Mouse (Mus musculus): ENCODE results near the gene Tmem239. TPM values are rescaled to one million over a fixed set of nuclear protein-coding genes. Genes with fewer than 3 reads are reported as not detected.

Tmem239 gene
- polyA plus RNA-seq, 1 experiment from 2014 or later = not detected

DNA sequence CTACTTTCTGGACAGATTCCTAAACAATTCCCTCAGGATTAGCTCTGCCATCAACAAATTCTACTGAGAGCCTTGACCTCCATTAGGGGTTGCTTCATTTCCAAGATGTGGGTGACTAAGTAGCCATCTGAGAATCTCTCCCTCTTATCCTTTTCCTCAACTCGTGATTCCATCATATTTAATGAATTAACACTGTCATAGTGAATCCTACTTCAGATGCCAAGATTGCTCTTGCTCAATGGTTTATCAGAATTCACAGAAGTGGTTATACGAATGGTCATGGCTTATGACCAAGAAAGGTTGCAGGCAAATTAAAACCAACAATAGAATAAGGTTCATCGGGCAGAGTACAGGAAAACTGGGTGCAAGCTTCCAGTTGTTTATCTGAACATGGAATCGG, 4.4 kb upstream of the Tmem239 start:
- Histone ChIP-seq H3K27me3 (ENCODE audit: control insufficient read depth, insufficient read depth, low read length) (no peaks in the 10 kb centered on the region), H3K36me3 (ENCODE audit: control insufficient read depth, insufficient read depth, low read length) (no peaks in the 10 kb centered on the region), H3K4me2 (ENCODE audit: low read depth, low read length) (no peak overlapping the region), H3K27ac (ENCODE audit: low read length) (no peak overlapping the region), H3K4me3 (replicated peaks; ENCODE audit: low read length) (no peak overlapping the region), H3K9ac (ENCODE audit: low read length) (no peak overlapping the region), H3K9me3 (replicated peaks; ENCODE audit: control insufficient read depth, low read length) (no peaks in the 10 kb centered on the region), H3K4me1 (ENCODE audit: control insufficient read depth, insufficient read depth, low read length) (peaks cover 13% of the 10 kb centered on the region)
- WGBS = 68% methylated on average over 4 of the region's 4 CpGs
- ATAC-seq (ENCODE audit: insufficient read depth, low FRiP score) = no peak

DNA sequence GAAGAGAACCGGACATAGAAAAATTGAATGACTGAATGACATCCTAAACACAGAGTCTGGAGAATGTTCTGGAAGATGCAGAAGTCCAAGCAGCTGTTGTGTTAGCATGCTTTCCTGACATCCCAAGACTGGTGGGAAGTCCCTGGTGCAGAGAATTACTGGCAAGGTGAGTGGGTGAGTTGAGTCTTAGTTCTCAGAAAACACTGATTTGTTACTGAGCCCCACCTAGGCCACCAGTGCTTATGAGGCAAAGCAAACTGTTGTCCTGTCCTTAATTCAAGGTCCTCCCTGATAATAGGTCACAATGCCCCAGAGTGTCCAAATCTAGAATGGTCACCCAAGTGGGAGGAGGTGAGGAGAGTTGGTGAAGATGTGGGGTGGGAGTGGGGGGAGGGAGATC, 1.3 kb upstream of the Tmem239 start, which contains the start of the genes Gm28372 and 1700020A23Rik:
TSS of gene Gm28372 (plus strand) at position 301 of the 400 bp plus-strand sequence.
TSS of gene 1700020A23Rik (plus strand) at position 321 of the 400 bp plus-strand sequence.
- Histone ChIP-seq H3K36me3 (ENCODE audit: control insufficient read depth, insufficient read depth, low read length) (no peaks in the 10 kb centered on the region), H3K4me2 (ENCODE audit: low read depth, low read length) (no peak within 1 kb of the TSS), H3K9me3 (replicated peaks; ENCODE audit: control insufficient read depth, low read length) (no peaks in the 10 kb centered on the region), H3K27me3 (ENCODE audit: control insufficient read depth, insufficient read depth, low read length) (no peaks in the 10 kb centered on the region), H3K4me3 (replicated peaks; ENCODE audit: low read length) (no peak within 1 kb of the TSS), H3K4me1 (ENCODE audit: control insufficient read depth, insufficient read depth, low read length) (0 out of 2 replicates have a peak, but pooled peaks cover 8% of the 10 kb centered on the region), H3K9ac (ENCODE audit: low read length) (no peak within 1 kb of the TSS), H3K27ac (ENCODE audit: low read length) (no peak within 1 kb of the TSS)
- 85% methylated on average over 1 of the region's 1 CpGs for WGBS
- no peak for ATAC-seq (ENCODE audit: insufficient read depth, low FRiP score)

DNA sequence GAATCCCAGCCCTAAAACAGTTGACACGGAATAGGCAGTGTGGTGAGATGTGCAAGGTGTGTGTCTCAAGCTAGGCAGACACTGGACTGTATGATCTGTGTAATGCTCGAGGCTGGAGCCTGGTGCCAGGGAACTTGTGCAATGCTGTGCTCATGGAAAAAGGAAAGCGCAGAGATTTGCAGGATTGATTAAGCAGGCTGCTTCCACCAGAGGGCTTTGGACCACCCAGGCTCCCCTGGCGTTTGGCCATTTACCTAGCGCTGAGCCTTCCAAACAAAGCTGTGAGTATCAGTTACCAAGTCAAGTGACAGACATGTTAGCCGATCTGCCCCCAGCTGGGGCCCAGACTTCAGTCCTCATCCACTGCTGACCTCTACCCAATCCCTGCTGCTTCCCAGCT, 1.9 kb downstream of the Tmem239 start:
- Histone ChIP-seq H3K36me3 (ENCODE audit: control insufficient read depth, insufficient read depth, low read length) (no peaks in the 10 kb centered on the region), H3K4me1 (ENCODE audit: control insufficient read depth, insufficient read depth, low read length) (0 out of 2 replicates have a peak, but pooled peaks cover 8% of the 10 kb centered on the region), H3K4me3 (replicated peaks; ENCODE audit: low read length) (no peak overlapping the region), H3K27me3 (ENCODE audit: control insufficient read depth, insufficient read depth, low read length) (no peaks in the 10 kb centered on the region), H3K9ac (ENCODE audit: low read length) (no peak overlapping the region), H3K9me3 (replicated peaks; ENCODE audit: control insufficient read depth, low read length) (no peaks in the 10 kb centered on the region), H3K27ac (ENCODE audit: low read length) (no peak overlapping the region), H3K4me2 (ENCODE audit: low read depth, low read length) (no peak overlapping the region)
- ATAC-seq (ENCODE audit: insufficient read depth, low FRiP score) = 0 out of 2 replicates have a peak, but pooled peaks have one; percentile 27
- 8% methylated on average over 6 of the region's 6 CpGs for WGBS

DNA sequence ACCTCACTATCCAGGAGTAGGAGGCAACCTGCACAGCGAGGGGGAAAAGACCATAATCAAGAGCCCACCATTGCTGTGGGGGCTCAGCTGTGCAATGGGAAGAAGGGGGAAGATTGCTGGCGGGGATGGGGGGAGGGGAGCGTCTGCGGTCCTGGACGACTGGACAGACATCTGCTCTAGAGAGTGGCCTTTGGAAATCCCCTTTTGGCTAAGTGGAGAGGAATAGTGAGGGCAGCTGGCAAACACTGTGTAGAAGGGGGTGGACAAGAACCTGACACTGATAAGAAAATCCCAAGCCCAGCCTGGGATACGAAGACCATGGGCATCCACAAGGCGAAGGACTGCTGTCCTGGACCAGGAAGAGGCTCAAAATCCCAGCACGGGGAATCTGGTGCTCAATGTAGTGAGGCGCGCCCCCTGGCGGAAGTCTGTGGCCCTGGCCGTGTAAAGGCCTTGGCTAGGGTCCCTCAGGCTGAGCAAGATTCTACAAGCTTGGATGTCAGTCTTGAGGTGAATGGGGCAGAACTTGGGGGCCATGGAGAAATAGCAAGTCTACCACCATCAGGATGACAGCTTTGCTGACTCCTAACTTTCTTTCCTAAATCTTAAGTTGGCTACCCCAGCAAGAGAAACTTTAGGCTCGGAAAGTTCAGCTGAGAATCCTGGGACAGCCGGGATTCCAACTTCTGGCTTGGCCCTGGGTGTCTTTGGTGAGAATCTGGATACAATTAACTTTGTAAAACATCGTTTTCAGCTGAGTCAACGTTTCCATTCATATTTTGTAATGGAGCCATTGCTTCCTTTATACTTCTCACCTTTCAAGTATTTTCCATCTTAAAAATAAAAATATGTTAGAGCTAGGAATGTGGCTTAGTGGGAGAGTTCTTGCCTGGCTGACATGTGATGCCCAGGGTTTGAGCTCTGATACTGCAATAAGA, 5.5 kb downstream of the Tmem239 start:
- no peaks in the 10 kb centered on the region for H3K27me3 ChIP-seq (ENCODE audit: control insufficient read depth, insufficient read depth, low read length)
- no peaks in the 10 kb centered on the region for H3K36me3 ChIP-seq (ENCODE audit: control insufficient read depth, insufficient read depth, low read length)
- 38% methylated on average over 16 of the region's 16 CpGs for WGBS
- ATAC-seq (ENCODE audit: insufficient read depth, low FRiP score) = peak; percentile 78; the same call in 1 of the 2 replicates
- H3K4me1 ChIP-seq (ENCODE audit: control insufficient read depth, insufficient read depth, low read length) = 0 out of 2 replicates have a peak, but pooled peaks cover 8% of the 10 kb centered on the region
- no peak overlapping the region for H3K27ac ChIP-seq (ENCODE audit: low read length)
- no peaks in the 10 kb centered on the region for H3K9me3 ChIP-seq (replicated peaks; ENCODE audit: control insufficient read depth, low read length)
- no peak overlapping the region for H3K9ac ChIP-seq (ENCODE audit: low read length)
- no peak overlapping the region for H3K4me3 ChIP-seq (replicated peaks; ENCODE audit: low read length)
- H3K4me2 ChIP-seq (ENCODE audit: low read depth, low read length) = no peak overlapping the region

DNA sequence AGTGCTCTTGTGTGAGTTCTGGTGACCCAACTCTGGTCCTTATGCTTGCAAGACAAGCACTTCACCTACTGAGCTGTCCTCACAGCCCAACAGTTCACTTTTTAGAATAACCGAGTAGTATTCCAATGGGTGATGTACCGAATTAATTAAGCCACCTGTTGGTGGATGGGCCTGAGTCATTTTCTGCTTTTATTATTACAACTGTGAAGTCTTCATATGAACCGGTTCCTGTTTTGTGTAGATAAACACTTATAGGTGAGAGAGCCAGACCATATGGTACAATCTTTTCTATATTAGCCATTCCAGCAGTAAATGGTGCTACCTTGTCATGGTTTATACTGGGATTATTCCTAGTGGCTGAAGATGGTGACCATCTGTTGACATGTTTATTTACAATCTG, 6.5 kb downstream of the Tmem239 start:
- WGBS = 66% methylated on average over 3 of the region's 3 CpGs

DNA sequence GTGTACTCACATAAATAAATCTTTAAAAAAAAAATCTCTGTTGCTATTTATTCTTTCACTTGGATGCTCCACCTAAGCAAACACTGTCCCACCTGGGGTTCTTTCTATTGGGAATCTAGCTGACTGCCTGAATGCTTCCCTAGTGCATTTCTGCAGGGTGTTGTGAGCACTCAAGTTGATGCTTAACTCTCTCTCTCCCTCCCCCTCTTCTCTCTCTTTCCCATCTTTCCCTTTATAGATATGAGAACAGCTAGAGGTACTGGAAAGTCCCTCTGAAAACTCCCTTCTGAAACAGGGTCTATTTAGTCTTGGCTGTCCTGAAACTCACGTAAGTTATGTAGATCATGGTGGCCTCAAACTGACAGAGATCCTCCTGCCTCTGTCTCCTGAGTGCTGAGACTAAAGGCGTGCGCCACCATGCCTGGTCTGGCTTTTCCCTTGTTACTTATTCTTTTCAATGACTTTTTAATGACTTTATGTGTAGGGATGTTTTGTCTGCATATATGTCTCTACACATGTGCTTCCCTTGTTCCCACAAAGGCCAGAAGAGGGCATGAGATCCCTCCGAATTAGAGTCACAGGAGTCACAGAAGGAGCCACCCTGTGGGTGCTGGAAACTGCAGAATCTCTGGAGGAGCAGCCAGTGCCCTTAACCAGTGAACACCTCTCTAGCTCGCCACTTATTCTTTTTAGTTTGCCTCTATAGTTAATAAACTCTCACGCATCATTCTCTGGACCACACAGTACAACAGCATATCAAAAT, 8.0 kb downstream of the Tmem239 start:
- Histone ChIP-seq H3K4me1 (ENCODE audit: control insufficient read depth, insufficient read depth, low read length) (no peaks in the 10 kb centered on the region), H3K27ac (ENCODE audit: low read length) (no peak overlapping the region), H3K9ac (ENCODE audit: low read length) (no peak overlapping the region), H3K4me3 (replicated peaks; ENCODE audit: low read length) (no peak overlapping the region), H3K27me3 (ENCODE audit: control insufficient read depth, insufficient read depth, low read length) (no peaks in the 10 kb centered on the region), H3K36me3 (ENCODE audit: control insufficient read depth, insufficient read depth, low read length) (no peaks in the 10 kb centered on the region), H3K4me2 (ENCODE audit: low read depth, low read length) (no peak overlapping the region), H3K9me3 (replicated peaks; ENCODE audit: control insufficient read depth, low read length) (no peaks in the 10 kb centered on the region)
- 72% methylated on average over 6 of the region's 6 CpGs for WGBS
- ATAC-seq (ENCODE audit: insufficient read depth, low FRiP score) = no peak

More for the DNA sequence above, 6.5 kb downstream of the Tmem239 start:
- Histone ChIP-seq H3K9ac (ENCODE audit: low read length) (no peak overlapping the region), H3K4me1 (ENCODE audit: control insufficient read depth, insufficient read depth, low read length) (0 out of 2 replicates have a peak, but pooled peaks cover 7% of the 10 kb centered on the region), H3K27ac (ENCODE audit: low read length) (no peak overlapping the region), H3K4me3 (replicated peaks; ENCODE audit: low read length) (no peak overlapping the region), H3K9me3 (replicated peaks; ENCODE audit: control insufficient read depth, low read length) (no peaks in the 10 kb centered on the region), H3K36me3 (ENCODE audit: control insufficient read depth, insufficient read depth, low read length) (no peaks in the 10 kb centered on the region), H3K4me2 (ENCODE audit: low read depth, low read length) (no peak overlapping the region), H3K27me3 (ENCODE audit: control insufficient read depth, insufficient read depth, low read length) (no peaks in the 10 kb centered on the region)
- ATAC-seq (ENCODE audit: insufficient read depth, low FRiP score) = no peak

DNA sequence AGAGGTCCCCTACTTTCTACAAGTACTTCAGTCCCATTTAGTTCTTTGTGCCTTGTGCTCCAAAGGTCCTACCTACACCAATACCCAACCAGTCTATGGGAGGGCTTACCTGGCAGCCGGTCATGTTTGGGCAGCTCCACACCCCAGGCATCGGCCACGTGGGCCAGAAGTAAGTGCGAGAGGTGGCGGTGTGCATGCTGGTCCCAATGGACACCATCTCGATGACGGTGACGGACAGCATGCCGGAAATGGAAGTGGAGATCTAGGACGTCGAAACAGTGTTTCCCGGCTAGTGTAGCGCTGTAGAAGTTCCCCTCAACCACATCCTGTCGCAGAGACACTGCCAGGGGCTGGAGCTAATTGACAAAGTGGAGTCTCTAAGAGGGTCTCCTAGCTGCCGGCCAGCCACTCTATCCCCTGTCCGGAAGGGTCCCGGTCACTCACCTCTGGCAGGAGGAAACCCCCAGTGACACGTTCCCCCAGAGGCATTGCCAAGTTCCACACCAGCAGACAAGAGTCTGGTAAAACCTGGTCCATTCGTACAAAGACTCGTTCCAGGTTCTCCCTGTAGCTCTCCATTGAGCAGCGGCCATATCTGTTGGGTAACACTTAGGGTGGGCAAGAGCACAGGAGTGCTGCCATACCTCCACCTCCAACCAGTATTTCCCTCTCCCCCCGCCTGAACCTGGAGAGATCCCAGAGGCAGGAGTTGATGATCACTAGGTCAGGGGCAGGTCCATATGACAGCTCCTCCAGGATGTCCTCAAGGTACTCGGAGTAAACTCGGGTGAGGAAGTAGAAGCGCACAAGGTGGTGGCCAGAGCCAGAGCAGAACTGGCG, 15.7 kb downstream of the Tmem239 start:
- WGBS = 95% methylated on average over 26 of the region's 26 CpGs
- no peak for ATAC-seq (ENCODE audit: insufficient read depth, low FRiP score)
- H3K27me3 ChIP-seq (ENCODE audit: control insufficient read depth, insufficient read depth, low read length) = no peaks in the 10 kb centered on the region
- no peak overlapping the region for H3K4me3 ChIP-seq (replicated peaks; ENCODE audit: low read length)
- no peak overlapping the region for H3K27ac ChIP-seq (ENCODE audit: low read length)
- H3K9me3 ChIP-seq (replicated peaks; ENCODE audit: control insufficient read depth, low read length) = no peaks in the 10 kb centered on the region
- H3K4me1 ChIP-seq (ENCODE audit: control insufficient read depth, insufficient read depth, low read length) = peaks cover 14% of the 10 kb centered on the region
- H3K36me3 ChIP-seq (ENCODE audit: control insufficient read depth, insufficient read depth, low read length) = peaks cover 4% of the 10 kb centered on the region; the same call in 1 of the 2 replicates
- no peak overlapping the region for H3K9ac ChIP-seq (ENCODE audit: low read length)
- H3K4me2 ChIP-seq (ENCODE audit: low read depth, low read length) = no peak overlapping the region

DNA sequence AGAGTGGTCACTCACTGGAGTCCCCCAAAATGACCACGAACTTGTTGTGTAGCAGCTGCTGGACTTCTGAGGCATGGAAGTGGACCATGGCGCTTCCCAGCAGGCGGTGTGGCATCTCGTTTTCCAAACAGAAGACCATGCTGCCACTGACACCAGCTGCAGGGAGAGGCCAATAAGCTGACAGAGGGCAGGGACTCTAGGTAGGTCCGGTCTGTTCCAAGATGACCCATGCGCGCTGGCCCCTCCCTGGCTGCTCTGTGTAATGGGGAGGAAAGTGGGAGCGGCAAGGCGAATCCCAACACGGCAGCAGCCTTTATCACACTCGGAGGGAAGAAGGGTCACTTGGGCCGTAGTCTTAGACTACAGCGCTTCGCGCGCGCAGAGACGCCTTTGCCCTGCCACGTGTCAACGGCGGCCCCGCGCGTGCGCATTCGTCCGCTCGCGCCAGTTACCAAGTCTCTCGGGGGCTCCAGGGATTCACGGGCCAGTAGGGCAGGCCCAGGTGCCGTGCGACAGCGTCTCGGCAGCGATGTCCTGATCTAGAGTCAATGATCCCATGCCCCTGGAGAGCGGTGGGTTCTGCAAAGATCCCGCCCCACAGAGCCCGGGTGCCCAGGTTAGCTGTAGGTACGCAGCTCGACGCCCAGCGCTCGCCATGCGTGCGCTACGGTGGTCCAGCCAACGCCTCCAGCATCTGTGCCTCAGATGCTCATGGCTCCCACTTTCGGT, 17.3 kb downstream of the Tmem239 start:
- Histone ChIP-seq H3K4me2 (ENCODE audit: low read depth, low read length) (peak overlapping the region; percentile 94), H3K36me3 (ENCODE audit: control insufficient read depth, insufficient read depth, low read length) (peaks cover 4% of the 10 kb centered on the region; the same call in 1 of the 2 replicates), H3K27me3 (ENCODE audit: control insufficient read depth, insufficient read depth, low read length) (no peaks in the 10 kb centered on the region), H3K27ac (ENCODE audit: low read length) (peak overlapping the region; percentile 92), H3K4me1 (ENCODE audit: control insufficient read depth, insufficient read depth, low read length) (peaks cover 17% of the 10 kb centered on the region), H3K9ac (ENCODE audit: low read length) (peak overlapping the region; percentile 93), H3K9me3 (replicated peaks; ENCODE audit: control insufficient read depth, low read length) (no peaks in the 10 kb centered on the region), H3K4me3 (replicated peaks; ENCODE audit: low read length) (peak overlapping the region; percentile 89)
- WGBS = 13% methylated on average over 49 of the region's 49 CpGs
- peak; percentile 63 for ATAC-seq (ENCODE audit: insufficient read depth, low FRiP score)

All from stomach, embryonic 16.5 days (tissue).